In genomic region chr11:44616078-44616787, GRCm38 (mm10) we compare ENCODE assay signal across 8 mouse cellular contexts. TPM values are rescaled to one million over a fixed set of nuclear protein-coding genes. Genes with fewer than 3 reads are reported as not detected.
DNase-seq lines count a peak whose midpoint lies in the region; ATAC-seq and TF ChIP-seq lines count a peak whose summit lies in the region.

No protein-coding gene starts in this region.

- no peak overlapping the region for H3K27ac ChIP-seq in liver, embryonic 11.5 days (ENCODE audit: low read depth, low read length)
- peak overlapping the region; percentile 94; the same call in 1 of the 2 replicates for H3K27ac ChIP-seq in embryonic facial prominence, embryonic 15.5 days (replicated peaks)
- no peak overlapping the region for H3K27ac ChIP-seq in hindbrain, postnatal 0 days
- H3K27ac ChIP-seq in midbrain, postnatal 0 days (ENCODE audit: low read depth, low read length): no peak overlapping the region

- peaks cover 97% of the 10 kb centered on the region for H3K27me3 ChIP-seq in liver, embryonic 11.5 days (replicated peaks; ENCODE audit: control insufficient read depth, insufficient read depth, low read length)
- H3K27me3 ChIP-seq in embryonic facial prominence, embryonic 15.5 days: peaks cover 62% of the 10 kb centered on the region
- no peaks in the 10 kb centered on the region for H3K27me3 ChIP-seq in hindbrain, postnatal 0 days (ENCODE audit: insufficient read depth, low read length)
- H3K27me3 ChIP-seq in midbrain, postnatal 0 days (ENCODE audit: insufficient read depth, low read length): peaks cover 36% of the 10 kb centered on the region

- ATAC-seq in liver, embryonic 11.5 days (replicated peaks; ENCODE audit: low FRiP score): no peak
- no peak for ATAC-seq in embryonic facial prominence, embryonic 15.5 days (ENCODE audit: insufficient number of reproducible peaks, low FRiP score, low TSS enrichment, low read depth)
- no peak for ATAC-seq in hindbrain, postnatal 0 days
- ATAC-seq in midbrain, postnatal 0 days (ENCODE audit: low FRiP score): no peak

- H3K4me1 ChIP-seq in liver, embryonic 11.5 days (replicated peaks; ENCODE audit: control insufficient read depth, insufficient read depth, low read length): 0 out of 2 replicates have a peak, but pooled peaks cover 6% of the 10 kb centered on the region
- peaks cover 43% of the 10 kb centered on the region for H3K4me1 ChIP-seq in embryonic facial prominence, embryonic 15.5 days
- 0 out of 2 replicates have a peak, but pooled peaks cover 3% of the 10 kb centered on the region for H3K4me1 ChIP-seq in hindbrain, postnatal 0 days (ENCODE audit: insufficient read depth, low read length)
- peaks cover 14% of the 10 kb centered on the region for H3K4me1 ChIP-seq in midbrain, postnatal 0 days (ENCODE audit: insufficient read depth, low read length)

- no peak overlapping the region for H3K9ac ChIP-seq in liver, embryonic 11.5 days (ENCODE audit: low read depth, low read length)
- peak overlapping the region; percentile 28; the same call in 1 of the 2 replicates for H3K9ac ChIP-seq in embryonic facial prominence, embryonic 15.5 days
- peak overlapping the region; percentile 79; the same call in 1 of the 2 replicates for H3K9ac ChIP-seq in hindbrain, postnatal 0 days (replicated peaks; ENCODE audit: low read length)
- no peak overlapping the region for H3K9ac ChIP-seq in midbrain, postnatal 0 days (replicated peaks; ENCODE audit: low read length, poor library complexity, severe bottlenecking)

- H3K4me3 ChIP-seq in liver, embryonic 11.5 days (ENCODE audit: low read depth, low read length): peak overlapping the region; percentile 39
- peak overlapping the region; percentile 61 for H3K4me3 ChIP-seq in embryonic facial prominence, embryonic 15.5 days (replicated peaks)
- peak overlapping the region; percentile 73 for H3K4me3 ChIP-seq in hindbrain, postnatal 0 days (ENCODE audit: low read length)
- peak overlapping the region; percentile 60 for H3K4me3 ChIP-seq in midbrain, postnatal 0 days (ENCODE audit: low read depth, low read length)

- peak overlapping the region; percentile 71 for H3K4me2 ChIP-seq in liver, embryonic 11.5 days
- H3K4me2 ChIP-seq in embryonic facial prominence, embryonic 15.5 days (replicated peaks): peak overlapping the region; percentile 76
- H3K4me2 ChIP-seq in hindbrain, postnatal 0 days (ENCODE audit: low read depth, low read length): peak overlapping the region; percentile 87
- H3K4me2 ChIP-seq in midbrain, postnatal 0 days (ENCODE audit: low read depth, low read length, poor library complexity, severe bottlenecking): peak overlapping the region; percentile 88

- TF ChIP-seq CTCF in hindbrain, postnatal 0 days (IDR thresholded peaks at IDR 0.05; ENCODE audit: low read depth): no peak
- no peak for TF ChIP-seq CTCF in midbrain, postnatal 0 days (IDR thresholded peaks at IDR 0.05)

- H3K9me3 ChIP-seq in liver, embryonic 11.5 days (ENCODE audit: control insufficient read depth, low read length): no peaks in the 10 kb centered on the region
- no peaks in the 10 kb centered on the region for H3K9me3 ChIP-seq in embryonic facial prominence, embryonic 15.5 days (replicated peaks)
- no peaks in the 10 kb centered on the region for H3K9me3 ChIP-seq in hindbrain, postnatal 0 days (ENCODE audit: low read length)
- no peaks in the 10 kb centered on the region for H3K9me3 ChIP-seq in midbrain, postnatal 0 days (ENCODE audit: low read length)

- no peak for DNase-seq in liver, embryonic 11.5 days (ENCODE audit: low spot score)
- DNase-seq in liver: no peak
- DNase-seq in hindbrain, postnatal 0 days (ENCODE audit: low spot score): no peak
- no peak for DNase-seq in midbrain, postnatal 0 days (ENCODE audit: low spot score)
- no peak for DNase-seq in Muller cell, postnatal 12 days (ENCODE audit: inconsistent ontology term)
- DNase-seq in frontal cortex, postnatal 36 days (ENCODE audit: low spot score in 2 of 2): no peak
- DNase-seq in gastrocnemius, postnatal 25 days: no peak

- WGBS in liver, embryonic 11.5 days: 5% methylated on average over 18 of the region's 18 CpGs
- 13% methylated on average over 18 of the region's 18 CpGs for WGBS in embryonic facial prominence, embryonic 15.5 days
- WGBS in hindbrain, postnatal 0 days: 16% methylated on average over 18 of the region's 18 CpGs
- 14% methylated on average over 18 of the region's 18 CpGs for WGBS in midbrain, postnatal 0 days

- H3K36me3 ChIP-seq in liver, embryonic 11.5 days (ENCODE audit: control insufficient read depth, insufficient read depth, low read length): no peaks in the 10 kb centered on the region
- no peaks in the 10 kb centered on the region for H3K36me3 ChIP-seq in embryonic facial prominence, embryonic 15.5 days
- H3K36me3 ChIP-seq in hindbrain, postnatal 0 days (ENCODE audit: insufficient read depth, low read length): no peaks in the 10 kb centered on the region
- no peaks in the 10 kb centered on the region for H3K36me3 ChIP-seq in midbrain, postnatal 0 days (ENCODE audit: insufficient read depth, low read length)

RNA-seq across cellular contexts. Expression of gene Ebf1, which starts 0.9 kb away (rescaled TPM):
- polyA plus RNA-seq in liver, embryonic 11.5 days (2014; fragmentation: Nextera tagmentation; extraction: Ambion mirVana): 0.75 and 0.99 TPM in 2 replicates
- 62.3 and 65.7 TPM in 2 replicates for polyA plus RNA-seq in embryonic facial prominence, embryonic 15.5 days (2015; fragmentation: Nextera tagmentation; extraction: Ambion mirVana)
- total RNA-seq in hindbrain, postnatal 0 days (2014; rRNA removed): 58.6 and 67.1 TPM in 2 replicates
- polyA plus RNA-seq in hindbrain, postnatal 0 days (2015; fragmentation: Nextera tagmentation; extraction: Ambion mirVana): 71.7 and 77.7 TPM in 2 replicates
- total RNA-seq in midbrain, postnatal 0 days (2014; rRNA removed): 27.1 and 27.2 TPM in 2 replicates
- polyA plus RNA-seq in midbrain, postnatal 0 days (2015; fragmentation: Nextera tagmentation; extraction: Ambion mirVana): 30.0 and 30.5 TPM in 2 replicates
- total RNA-seq in gastrocnemius, postnatal 25 days (2021): 10 to 100 TPM in 1 of 2 experiments, 1 to 10 TPM in 1; 9.3 to 14.0 TPM

Comparison
In these comparisons a context has a peak if more than half of its experiments do, and no peak if none do; other contexts are left out.
1. H3K9ac ChIP-seq: peak in embryonic facial prominence, embryonic 15.5 days (single experiment) and hindbrain, postnatal 0 days (single experiment); none in liver, embryonic 11.5 days (single experiment) and midbrain, postnatal 0 days (single experiment).
2. RNA of gene Ebf1, which starts 0.9 kb away (polyA plus RNA-seq): 71.7 to 77.7 TPM in hindbrain, postnatal 0 days, 62.3 to 65.7 TPM in embryonic facial prominence, embryonic 15.5 days and 30.0 to 30.5 TPM in midbrain, postnatal 0 days; 0.75 to 0.99 TPM in liver, embryonic 11.5 days; every median in the first group is over 10 times any median in the second.
3. Peak in every context shown above with its lines, with median percentiles within 50 percentile points of each other: H3K4me2 ChIP-seq and H3K4me3 ChIP-seq.